Mouse (Mus musculus): ENCODE data around the gene Primpol. TPM values are rescaled to one million over a fixed set of nuclear protein-coding genes. Genes with fewer than 3 reads are reported as not detected.
"Not testable (repeated sequence)": the region's sequence is repeated elsewhere in the genome, so short reads cannot be mapped to it uniquely, and the experiment has no call there.

Gene Primpol
- total RNA-seq, 2 experiments from 2014 or later, result 8.3 to 8.8 TPM

DNA sequence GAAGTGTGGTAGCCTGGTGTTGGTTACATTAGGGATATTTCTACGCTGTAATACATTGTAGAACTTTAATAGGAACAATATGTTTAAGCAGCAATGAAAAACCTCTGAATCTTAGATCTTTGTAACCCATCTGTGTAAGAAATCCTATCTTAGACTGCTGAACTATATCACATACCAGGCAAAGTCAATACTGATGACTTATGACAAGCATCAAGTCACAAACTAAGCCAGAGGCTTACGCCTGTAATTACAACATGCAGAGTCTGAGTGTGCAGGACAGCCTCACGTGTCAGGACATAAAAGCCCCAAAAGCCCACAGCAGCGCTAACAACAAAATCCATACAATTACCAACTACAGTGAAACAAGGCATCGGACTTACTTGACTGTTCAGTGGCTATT is 13.4 kb downstream of the Primpol start:
- no peak for DNase-seq

DNA sequence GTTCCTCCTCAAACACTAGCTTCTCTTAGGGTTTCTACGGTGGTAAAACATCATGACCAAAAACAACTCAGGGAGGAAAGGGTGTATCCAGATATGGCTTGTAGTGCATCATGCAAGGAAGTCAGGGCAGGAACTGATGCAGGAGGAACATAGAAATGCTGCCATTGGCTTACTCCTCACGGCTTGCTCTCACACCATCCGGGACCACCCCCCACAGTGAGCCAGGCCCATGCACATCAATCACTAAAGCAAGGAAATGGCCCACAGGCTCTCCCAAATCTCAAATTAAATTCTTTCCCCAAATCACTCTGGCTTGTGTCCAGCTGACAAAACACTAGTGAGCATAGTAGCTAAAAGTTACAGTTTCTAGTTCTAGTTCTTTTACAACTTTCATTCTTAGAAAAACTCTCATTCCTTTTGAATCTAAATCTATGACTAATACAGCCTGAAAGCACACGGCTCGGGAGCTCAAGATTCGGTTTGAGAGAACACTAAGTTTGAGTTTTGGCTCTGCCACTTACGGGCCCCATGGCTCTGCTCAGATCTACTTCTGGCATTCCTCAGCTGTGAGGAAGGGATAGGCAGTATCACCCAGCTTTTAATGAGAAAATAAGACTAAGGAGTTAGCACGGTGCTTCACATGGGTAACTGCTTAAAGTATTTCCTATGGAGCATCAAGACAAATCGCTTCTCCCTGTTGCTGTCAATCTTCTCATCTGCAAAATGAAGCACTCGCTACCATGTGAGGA is 15.9 kb downstream of the Primpol start:
- DNase-seq, result no peak

GRCm38 (mm10) chr8:46599314-46599904 is 17.6 kb downstream of the Primpol start:
- DNase-seq, result no peak

DNA sequence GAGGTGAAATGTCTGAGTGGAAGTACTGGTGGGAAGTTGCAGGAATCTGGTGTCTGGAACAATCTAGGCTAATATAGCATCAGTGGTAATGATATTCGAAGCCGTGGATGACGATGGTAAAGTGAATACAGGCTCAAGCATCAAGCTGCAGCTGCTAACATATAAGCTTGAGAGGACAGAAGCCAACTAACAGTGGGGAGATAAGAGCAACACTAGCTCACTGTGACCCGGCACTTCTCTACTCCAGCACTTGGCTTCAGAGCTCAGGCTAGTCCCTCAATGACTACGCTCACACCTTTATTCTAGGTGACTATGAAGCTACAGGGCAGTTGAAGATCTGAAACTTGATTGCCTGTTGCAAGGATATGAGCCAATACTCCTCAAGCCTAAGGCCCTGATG is 18.3 kb downstream of the Primpol start:
- no peak for DNase-seq

GRCm38 (mm10) chr8:46598114-46598513 is 18.9 kb downstream of the Primpol start:
- DNase-seq, result no peak

GRCm38 (mm10) chr8:46597411-46597810 is 19.6 kb downstream of the Primpol start:
- no peak for DNase-seq

- no peak for DNase-seq
Observed at GRCm38 (mm10) chr8:46596530-46596929, 20.5 kb downstream of the Primpol start.

GRCm38 (mm10) chr8:46595593-46595992 is 21.4 kb downstream of the Primpol start:
- DNase-seq, result no peak

DNA sequence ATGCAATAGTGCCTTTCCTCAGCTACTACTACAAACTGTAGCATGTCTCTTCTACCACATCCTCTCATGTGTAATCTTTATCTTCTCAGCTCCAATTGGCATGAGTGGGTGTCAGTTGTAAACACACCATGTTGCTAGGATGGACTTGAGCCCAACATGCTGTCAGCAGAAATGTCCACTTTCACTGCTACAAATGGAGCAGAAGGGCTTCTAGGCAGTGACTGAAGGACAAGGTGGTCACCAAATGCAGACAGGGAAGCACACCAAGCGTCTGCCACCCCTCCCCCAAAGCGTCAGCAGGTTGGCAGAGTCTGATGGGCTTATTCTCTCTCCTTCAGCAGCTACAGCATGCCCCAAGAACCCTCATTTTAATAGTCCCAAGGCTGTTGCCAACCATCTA is 23.2 kb downstream of the Primpol start:
- peak; percentile 49 for DNase-seq

DNA sequence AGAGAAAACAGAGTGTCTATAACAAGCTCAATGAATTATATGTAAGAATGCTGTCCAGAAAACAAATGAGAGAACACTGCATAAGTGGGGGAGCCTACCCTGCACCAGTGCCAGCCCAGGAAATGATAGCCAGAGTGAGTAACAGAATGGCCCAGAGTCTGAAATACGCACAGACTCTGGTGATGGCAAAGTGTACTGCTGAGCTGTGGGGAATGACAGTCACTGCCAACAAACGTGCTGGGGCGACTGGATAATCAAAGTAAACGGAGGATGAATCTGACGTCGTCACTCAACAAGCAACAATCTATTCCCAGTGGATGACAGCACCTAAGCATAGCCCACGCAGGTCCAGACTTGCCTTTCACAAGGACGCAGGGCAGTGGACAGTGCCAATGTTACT is 23.9 kb downstream of the Primpol start:
- no peak for DNase-seq

DNA sequence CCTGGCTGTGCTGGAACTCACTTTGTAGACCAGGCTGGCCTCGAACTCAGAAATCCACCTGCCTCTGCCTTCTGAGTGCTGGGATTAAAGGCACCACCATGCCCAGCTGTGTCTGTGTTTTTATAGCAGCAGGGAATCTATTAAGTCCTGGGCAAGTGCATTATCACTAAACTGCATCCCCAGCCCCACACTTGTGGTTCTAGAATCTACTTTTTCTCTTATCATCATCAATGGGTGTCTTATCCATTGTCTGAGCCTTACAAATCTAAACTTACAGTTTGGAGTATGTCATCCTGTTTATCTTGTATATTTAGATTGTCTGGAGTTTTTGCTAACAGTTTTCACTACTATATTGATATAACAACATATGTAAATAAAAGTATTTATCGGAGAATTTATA is 28.3 kb downstream of the Primpol start:
- no peak for DNase-seq

DNA sequence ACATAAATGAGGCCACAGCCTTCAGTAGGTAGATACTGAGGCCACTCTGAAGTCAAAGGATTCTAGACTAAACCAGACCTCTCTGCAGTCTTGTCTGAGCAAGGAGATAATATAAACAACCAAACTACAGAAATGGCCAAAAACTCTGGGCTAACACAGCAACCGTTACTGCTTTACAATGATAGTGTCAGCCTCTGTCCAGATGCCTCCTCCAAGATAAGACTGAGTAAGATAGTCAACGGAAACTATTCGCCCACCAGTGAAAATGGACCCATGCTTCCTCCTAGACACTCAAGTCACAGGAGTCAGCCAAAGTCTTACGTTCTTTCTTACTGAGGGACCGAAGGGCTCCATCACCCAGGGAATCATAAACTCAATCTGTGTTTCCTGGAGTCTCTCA is 29.1 kb downstream of the Primpol start:
- no peak for DNase-seq

DNA sequence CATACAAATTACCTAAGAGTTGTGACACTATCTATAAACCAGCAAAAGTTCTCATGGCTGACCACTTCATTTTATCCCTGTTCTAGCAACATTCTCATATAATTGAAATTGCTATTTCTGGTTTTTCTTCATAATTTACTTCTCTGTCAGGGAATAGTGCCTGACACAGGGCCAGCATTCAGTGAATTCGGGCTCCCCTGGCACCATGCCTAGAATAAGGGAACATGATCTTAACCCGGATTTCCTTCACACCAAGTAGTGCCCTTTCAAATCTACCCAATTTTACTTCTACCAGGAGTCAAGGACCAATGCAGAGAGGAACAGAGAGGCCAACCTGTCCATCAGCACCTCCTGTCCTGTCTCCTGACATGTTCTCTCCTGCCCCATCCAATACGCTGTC is 31.4 kb downstream of the Primpol start:
- no peak for DNase-seq

GRCm38 (mm10) chr8:46584328-46584727 is 32.7 kb downstream of the Primpol start:
- DNase-seq, result not testable (repeated sequence)

GRCm38 (mm10) chr8:46578794-46579193 is 38.2 kb downstream of the Primpol start:
- no peak for DNase-seq

- DNase-seq, result no peak
Observed at GRCm38 (mm10) chr8:46573964-46574363, 43.0 kb downstream of the Primpol start.

- no peak for DNase-seq
Observed at GRCm38 (mm10) chr8:46573446-46573845, 43.6 kb downstream of the Primpol start.

GRCm38 (mm10) chr8:46570673-46571072 is 46.3 kb downstream of the Primpol start:
- DNase-seq, result peak; percentile 22

- DNase-seq, result peak; percentile 17
Observed at GRCm38 (mm10) chr8:46569659-46570441, 47.2 kb downstream of the Primpol start.

GRCm38 (mm10) chr8:46568942-46569341 is 48.1 kb downstream of the Primpol start:
- no peak for DNase-seq

DNA sequence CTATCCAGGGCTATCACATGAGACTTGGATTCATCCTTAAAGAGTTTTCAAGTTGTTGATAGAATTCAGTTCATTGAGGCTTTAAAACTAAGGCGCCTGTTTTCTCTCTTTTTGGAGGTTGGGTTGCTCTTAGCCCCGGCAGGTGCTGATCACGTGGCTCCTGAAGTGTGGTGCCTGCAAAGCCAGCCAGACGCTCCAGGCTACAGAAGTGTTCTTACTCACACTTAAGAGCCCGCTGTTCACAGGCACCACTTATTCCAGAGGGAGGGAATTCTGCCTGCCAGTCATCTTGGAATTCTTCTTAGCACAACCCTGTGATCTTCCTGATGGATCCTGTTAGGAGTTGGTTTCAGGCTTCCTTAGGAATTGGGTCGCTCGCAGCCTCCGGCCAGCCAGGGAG is 49.1 kb downstream of the Primpol start:
- DNase-seq, result no peak

GRCm38 (mm10) chr8:46566914-46567529 is 50.0 kb downstream of the Primpol start:
- no peak for DNase-seq

DNA sequence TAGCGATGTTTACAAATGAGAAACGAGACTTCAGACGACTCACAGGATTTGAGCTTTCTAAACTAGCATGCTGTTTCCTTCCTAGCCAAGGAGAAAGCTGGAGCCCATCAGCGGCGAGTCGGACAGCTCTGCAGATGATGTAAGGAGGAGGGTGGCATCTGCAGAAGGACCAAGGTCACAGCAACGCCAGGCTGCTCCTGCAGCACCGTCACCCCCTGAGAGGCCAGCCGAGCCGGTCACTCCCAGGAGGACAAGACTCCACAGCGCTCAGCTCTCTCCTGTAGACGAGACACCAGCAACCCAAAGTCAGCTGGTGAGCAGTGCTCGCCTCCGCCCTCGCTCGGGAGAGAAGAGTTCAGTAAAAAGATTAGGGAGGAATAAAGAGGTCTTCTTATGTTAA is 54.7 kb downstream of the Primpol start:
- DNase-seq, result no peak

Data from heart, postnatal 4 days (tissue).